Mouse (Mus musculus): ENCODE results near the gene Mgl2. TPM values are rescaled to one million over a fixed set of nuclear protein-coding genes. Genes with fewer than 3 reads are reported as not detected.
"Not testable (repeated sequence)": the region's sequence is repeated elsewhere in the genome, so short reads cannot be mapped to it uniquely, and the experiment has no call there.

Gene Mgl2
- total RNA-seq (2021) = 1 to 10 TPM in 1 of 2 experiments, under 1 TPM in 1; 0.72 to 1.4 TPM

DNA sequence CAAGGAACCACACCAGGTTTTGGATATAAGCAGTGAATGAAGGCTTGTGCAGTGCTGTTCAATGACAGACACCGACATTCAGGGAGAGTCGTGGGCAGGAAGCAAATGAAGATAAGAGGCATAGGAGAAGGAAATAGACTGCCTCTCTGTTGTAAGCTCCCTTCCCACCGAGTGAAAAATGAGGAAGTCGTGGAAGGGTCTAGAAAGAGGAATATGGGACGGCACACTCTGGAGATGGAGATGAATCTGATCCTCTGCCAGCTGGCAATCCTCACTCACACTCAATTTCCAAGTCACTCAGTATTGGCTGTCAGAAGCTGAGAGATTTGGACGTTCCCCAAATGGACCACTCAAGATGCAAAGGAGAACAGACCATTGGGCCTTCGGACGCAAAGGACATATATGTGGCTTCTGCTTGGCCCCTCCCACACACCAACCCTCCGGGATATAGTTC is at the start of gene Mgl2:
TSS of gene Mgl2 (plus strand) at position 404 of the 454 bp plus-strand sequence.
- intact Hi-C loops (cut with DNase I) = no loop called here
- no peak for DNase-seq (ENCODE audit: low spot score in 2 of 2)

DNA sequence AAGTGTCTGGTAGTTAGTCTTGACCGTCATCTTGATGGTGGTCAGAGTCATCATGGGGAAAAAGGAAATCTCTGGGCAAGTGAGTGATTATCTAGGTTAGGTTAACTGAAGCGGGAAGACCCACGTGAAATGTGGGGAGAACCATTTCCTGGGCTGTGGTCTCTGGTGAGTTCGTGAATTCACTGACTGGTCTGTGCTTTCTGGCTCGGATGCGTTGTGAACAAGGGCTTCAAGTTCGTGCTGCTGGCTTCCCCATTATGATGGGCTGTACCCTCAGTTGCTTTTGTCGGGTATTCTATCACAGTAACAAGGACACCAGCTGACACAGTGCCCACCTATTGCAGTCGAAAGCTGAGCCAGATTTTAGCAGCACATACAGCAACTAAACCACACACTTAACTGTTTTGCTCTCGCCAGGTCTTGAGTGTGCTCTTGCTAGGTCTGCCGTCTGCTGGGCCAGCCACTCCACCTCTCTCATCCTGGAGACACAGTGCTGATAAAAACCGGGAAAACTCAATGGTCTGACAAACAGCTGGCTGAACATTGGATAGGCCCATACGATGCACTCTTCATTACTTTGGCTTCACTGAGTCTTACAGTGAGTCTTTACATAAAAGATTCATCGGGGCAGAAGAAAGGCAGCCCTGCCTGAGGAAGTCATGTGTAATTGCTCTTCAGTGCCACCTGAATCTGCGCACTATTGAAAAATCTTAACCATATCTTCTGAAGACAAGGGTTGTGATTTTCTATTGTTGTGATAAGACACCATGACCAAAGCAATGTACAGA is 49.1 kb upstream of the Mgl2 start:
- intact Hi-C loops (cut with DNase I) = no loop called here
- DNase-seq (ENCODE audit: low spot score in 2 of 2) = no peak

DNA sequence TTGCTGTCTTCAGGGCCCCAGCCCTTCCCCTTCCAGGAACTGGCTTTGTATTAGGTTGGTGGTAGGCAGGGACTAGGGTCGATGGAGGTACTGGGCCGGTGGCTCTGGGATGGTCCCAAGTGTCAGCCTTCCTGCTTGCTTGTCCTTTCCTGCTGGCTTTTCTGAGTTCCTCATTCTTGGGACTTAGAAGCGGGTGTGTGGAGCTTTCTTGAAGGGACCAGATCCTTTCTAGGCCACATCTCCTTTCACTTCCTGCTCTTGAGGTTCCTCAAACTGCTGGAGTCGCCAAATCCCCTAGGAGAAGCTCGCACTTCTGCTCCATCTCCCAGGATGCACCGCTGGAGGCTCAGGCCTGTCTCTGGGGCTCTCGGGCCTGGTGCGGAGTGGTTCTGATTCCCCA is 45.6 kb upstream of the Mgl2 start:
- no peak for DNase-seq (ENCODE audit: low spot score in 2 of 2)
- intact Hi-C loops (cut with DNase I) = no loop called here

DNA sequence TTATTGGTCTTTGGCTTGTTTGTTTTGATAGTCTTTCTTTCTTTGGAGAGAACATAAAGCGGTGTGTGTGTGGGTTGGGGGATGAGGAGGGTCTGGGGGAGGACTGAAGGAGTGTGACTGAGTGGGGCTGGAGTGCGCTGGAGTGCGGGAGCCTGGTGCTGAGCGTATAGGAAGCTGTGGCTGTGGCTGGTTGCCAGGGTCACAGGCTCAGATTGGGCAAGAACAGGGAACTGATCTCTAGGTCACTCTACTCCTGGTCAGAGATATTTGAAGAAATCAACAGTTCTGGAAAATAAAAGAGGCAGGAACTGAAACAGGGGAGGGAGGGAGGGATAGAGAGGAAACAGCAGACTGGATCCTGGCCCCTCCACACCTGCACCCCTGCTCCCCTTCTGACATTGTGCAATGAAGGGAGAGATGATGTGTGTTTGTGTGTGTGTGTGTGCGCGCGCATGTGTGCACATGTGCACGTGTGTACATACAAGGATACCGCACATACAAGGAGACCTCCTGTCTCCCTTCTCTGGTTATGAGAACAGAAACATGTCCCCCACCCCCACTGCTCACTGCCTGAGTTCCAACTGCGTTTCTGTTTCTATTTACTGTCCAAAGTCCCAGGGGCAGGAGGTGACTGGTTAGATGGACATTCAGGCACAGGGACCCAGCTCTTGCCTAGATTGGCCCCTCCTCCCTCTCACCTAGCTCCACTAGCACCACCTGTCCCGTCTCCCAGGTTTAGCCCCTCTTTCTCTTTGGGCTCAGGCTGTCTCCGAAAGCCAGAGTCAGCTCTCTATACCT is 37.9 kb upstream of the Mgl2 start, which contains the start of gene Asgr2:
TSS of gene Asgr2 (plus strand) at position 659 of the 798 bp plus-strand sequence.
- no peak for DNase-seq (ENCODE audit: low spot score in 2 of 2)
- intact Hi-C loops (cut with DNase I) = no loop called here

DNA sequence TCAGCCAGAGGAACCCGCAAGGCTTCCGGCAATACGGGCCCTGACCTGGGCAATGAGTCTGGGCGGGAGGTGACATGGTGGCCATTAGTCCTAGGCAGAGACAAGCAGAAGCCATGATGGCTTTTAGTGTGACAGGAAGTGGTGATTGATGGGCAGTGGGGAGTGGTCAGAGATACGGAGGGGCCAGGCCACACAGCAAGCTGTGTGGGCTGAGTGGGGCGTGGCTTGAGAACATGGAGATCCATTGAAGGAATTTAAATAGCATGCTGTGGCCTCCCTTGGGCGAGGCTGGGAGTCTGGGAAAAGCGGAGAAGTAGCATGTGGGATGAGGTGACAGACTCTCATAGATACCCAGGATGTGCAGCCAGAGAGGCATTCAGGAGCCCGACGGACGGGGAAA is 32.7 kb upstream of the Mgl2 start:
- no peak for DNase-seq (ENCODE audit: low spot score in 2 of 2)
- intact Hi-C loops (cut with DNase I) = no loop called here

DNA sequence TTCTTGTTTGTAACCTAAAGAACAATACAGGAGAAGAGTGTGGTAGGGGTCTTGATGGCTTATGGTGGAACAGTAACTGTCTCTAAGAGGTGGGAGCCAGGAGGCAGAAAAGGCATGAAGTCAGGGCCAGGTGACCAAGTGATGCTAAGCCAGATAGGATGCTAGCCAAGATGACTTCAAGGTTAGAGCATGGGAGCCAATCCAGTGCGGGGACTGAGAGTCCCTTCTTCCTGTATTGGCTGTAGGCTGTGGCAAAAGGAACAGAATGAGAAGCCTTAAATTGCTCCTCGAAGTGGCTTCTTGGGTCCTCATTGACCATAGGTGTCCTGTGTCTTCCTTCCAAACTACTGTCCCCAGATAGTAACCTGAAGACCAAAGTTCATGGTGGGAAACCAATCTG is 31.0 kb upstream of the Mgl2 start:
- intact Hi-C loops (cut with DNase I) = no loop called here
- no peak for DNase-seq (ENCODE audit: low spot score in 2 of 2)

DNA sequence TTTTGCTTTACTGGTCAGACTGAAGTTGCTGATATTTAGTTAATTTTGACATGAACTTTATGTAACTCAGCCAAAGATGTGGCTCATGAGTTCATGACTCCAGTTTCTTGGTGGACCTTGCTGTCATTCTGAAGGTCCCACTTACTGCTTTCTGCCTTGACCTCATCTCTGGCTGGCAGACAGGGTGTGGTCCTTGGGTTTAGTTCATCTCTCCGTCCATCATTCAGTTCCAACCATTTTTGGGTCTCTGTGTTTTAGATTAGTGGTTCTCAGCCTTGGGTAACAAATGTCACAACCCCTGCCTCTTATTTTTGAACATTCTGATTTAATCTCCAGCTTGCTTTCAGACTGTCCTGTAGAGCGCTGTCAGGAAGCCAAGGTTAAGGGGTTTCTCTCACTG is 30.3 kb upstream of the Mgl2 start:
- intact Hi-C loops (cut with DNase I) = no loop called here
- no peak for DNase-seq (ENCODE audit: low spot score in 2 of 2)

DNA sequence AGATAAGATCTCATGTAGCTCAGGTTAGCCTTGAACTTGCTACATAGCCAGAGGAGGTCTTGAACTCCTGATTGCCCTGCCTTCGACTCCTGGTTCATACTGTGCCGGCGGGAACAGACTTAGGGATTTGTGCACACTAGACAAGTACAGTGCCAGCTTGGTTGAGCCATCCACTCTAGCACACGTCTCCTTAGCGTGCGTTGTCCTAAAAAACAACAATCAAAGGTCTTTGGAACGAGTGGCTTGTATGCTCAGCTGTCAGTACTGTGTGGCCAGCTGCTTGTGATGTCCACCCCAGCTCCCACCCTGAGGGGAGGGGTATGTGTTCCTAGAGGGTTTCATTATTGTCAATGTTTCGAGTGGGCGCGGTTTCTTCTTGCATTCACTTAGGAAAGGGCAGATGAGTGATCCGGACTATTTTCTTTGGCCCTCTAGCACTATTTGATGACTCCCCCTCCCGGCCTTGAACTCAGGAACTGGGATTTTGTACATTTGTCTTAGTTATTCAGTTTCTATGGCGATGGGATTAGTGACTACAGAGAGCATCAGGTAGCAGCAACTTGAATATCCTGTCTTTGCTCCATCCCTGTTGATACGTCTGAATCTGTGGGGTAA is 26.3 kb upstream of the Mgl2 start:
- intact Hi-C loops (cut with DNase I) = no loop called here
- DNase-seq (ENCODE audit: low spot score in 2 of 2) = no peak

DNA sequence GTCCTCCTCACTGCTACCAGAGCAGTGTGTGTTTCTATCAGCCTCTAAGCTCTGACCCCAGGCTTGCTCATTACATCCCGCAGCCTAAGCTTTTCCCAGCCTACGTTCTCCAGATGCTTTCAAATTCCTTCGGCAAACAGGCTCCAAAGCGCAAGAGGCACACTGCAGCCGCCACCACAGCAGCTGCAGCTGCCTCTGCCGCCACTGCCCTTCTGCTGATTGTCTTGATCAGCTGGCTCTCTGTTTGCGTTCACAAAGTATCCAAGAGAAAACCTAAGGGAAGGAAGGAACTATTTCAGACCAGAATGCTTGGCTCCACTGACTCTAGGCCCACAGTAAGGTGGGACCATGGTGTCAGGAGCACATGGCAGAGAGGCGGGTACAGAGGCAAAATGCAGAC is 23.0 kb upstream of the Mgl2 start:
- DNase-seq (ENCODE audit: low spot score in 2 of 2) = no peak
- intact Hi-C loops (cut with DNase I) = no loop called here

DNA sequence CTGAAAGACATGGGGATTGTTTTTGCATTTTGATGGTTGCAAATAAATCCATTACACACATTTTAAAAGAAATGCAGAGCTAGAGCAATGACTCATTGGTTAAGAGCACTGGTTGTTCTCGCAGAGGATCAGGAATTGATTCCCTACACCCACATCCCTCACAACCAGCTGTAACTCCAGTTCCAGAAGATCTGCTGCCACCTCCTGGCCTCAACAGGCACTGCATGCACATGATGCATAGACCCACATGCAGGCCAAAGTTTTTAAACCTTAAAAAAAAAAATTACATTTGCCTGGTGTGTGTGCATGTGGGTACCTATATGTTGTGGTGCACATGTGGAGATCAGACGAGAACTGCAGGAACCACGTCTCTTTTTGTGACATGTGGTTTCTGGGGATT is 20.0 kb upstream of the Mgl2 start:
- intact Hi-C loops (cut with DNase I) = no loop called here
- DNase-seq (ENCODE audit: low spot score in 2 of 2) = no peak

DNA sequence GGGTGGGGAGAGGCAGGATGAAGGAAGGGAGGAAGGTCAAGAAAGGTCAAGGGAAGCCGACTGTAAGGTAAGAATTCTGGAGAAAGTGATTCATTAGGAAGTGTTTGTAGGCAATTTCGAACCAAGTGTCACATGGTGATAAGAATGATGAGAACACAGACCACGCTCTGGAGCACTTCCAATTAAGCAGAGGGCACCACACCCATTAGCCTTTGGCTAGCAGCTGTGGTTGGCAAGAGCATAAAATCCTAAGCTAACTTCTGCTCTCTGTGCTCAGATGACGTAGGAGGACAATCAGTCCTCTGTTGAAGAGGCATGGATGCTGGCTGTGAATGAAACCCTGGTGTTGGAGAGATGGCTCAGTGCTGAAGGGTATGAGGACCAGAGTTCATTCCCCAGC is 15.6 kb upstream of the Mgl2 start:
- no peak for DNase-seq (ENCODE audit: low spot score in 2 of 2)
- intact Hi-C loops (cut with DNase I) = no loop called here

DNA sequence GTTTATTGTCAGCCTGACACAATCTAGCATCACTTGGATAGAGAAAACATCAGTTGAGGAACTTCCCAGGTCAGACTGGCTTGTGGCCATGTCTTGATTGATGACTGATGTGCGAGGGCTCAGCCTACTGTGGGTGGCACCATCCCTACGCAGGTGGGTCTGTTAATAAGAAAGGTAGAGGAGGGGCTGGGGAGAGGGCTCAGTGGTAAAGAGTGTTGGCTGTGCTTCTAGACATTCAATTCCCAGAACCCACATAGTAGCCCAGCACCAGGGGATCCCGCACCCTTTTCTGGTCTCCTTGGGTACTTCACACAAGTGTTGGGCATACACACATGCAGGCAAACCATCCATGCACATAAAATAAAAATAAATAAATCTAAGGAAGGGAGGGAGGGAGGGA is 14.2 kb upstream of the Mgl2 start:
- intact Hi-C loops (cut with DNase I) = no loop called here
- DNase-seq (ENCODE audit: low spot score in 2 of 2) = no peak

DNA sequence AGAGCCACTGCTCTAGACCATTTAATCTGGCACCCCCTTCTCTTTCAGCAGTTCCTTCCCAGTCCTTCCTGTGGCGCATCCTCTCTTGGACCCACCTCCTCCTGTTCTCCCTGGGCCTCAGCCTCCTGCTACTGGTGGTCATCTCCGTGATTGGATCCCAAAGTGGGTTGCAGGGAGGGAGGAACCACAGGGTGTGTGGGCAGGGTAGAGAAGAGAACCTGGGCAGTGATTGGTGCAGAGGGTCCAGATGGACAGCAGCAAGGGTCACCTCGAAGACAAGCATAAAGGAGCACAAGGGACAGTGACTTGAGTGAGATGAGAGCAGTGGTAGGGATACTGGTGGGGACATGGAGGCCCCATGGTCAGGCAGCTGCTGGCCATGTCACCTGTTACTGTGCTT is 4.9 kb downstream of the Mgl2 start:
- intact Hi-C loops (cut with DNase I) = not testable (repeated sequence)

DNA sequence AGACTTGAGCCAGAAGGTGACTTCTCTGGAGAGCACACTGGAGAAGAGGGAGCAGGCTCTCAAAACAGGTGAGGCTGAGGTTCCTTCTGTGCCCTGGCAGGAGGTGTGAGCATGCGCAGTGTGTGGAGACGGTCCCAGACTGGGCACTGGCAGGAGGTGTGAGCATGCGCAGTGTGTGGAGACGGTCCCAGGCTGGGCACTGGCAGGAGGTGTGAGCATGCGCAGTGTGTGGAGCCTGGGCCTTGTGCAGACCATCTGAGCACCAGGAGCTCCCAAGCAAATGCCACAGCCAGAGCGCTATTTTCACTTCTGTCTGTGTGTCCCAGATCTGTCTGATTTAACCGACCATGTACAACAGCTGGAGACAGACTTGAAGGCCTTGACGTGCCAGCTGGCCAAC is 5.8 kb downstream of the Mgl2 start:
- DNase-seq (ENCODE audit: low spot score in 2 of 2); intact Hi-C loops (cut with DNase I): not testable (repeated sequence)

More for the DNA sequence above, 4.9 kb downstream of the Mgl2 start:
- not testable (repeated sequence) for DNase-seq (ENCODE audit: low spot score in 2 of 2)

DNA sequence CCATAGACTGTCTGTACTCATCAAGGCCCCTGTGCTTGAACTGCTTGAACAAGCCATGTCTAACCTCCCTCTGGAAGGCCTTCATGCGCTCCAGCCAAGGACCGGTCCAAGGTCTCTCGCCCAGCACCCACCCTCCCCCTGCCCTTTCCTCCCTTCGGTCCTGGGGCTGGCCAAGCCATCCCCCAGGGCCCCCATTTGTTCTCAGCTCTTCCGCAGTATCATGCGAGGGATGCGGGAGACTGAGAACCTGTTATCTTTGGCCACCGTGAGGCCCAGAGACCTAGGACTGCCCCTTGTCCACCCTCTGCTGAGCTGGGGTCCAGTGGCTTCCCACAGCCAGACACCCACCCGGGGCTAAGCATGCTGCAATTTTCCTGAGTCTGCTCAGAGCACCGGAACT is 9.0 kb downstream of the Mgl2 start:
- DNase-seq (ENCODE audit: low spot score in 2 of 2) = no peak
- intact Hi-C loops (cut with DNase I) = no loop called here

DNA sequence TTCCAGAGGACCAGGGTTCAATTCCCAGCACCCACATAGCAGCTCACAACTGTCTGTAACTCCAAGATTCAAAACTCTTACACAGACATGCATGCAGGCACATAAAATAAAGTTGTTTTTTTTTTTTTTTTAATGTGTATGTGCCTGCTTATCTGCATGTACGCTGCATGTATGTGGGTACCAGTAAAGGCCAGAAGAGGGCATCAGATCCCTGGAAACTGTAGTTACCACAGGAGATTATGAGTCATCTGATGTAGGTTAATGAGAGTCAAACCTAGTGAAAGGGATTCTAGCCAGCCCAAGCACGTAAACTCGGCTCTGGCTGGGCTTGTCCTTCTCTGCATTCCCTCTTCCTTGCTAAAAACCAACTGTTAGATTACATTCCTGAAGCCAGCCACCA is 20.9 kb downstream of the Mgl2 start:
- intact Hi-C loops (cut with DNase I) = no loop called here
- no peak for DNase-seq (ENCODE audit: low spot score in 2 of 2)

DNA sequence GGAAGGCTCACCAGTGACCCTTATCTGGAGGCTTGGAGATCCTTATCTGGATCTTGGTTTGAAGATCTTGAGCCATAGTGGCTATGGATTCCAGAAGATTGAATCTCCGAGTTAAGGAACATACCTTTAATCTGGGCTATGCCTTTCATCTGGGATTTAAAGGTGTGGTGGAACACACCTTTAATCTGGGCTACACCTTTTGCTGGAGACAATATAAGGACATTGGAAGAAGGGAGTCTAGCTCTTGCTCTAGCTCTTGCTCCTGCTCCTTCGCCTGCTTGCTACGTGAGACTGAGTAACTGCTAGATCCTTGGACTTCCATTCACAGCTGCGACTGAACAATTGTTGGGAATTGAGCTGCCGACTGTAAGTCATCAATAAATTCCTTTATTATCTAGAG is 25.8 kb downstream of the Mgl2 start, which contains the start of gene Clec10a:
TSS of gene Clec10a (plus strand) at position 301 of the 400 bp plus-strand sequence.
- intact Hi-C loops (cut with DNase I); DNase-seq (ENCODE audit: low spot score in 2 of 2): not testable (repeated sequence)

DNA sequence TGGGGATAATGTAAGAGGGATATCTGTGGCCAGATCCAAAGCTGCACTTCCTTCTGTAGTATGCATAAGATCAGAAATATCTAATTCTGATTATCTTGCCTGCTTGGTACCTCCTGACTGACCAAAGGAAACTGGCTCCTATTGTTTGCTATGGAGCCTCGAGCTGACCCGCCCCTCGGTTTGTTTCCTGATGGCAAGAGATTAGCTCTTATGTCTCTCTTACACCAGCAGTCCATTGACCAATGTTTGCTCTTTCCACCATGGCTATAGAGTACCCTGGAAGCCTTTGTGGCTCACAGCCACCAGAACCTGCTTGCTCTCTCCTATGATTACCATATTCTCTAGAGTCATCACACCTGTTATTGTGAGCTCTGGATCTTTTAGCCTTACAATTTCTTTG is 32.2 kb downstream of the Mgl2 start:
- intact Hi-C loops (cut with DNase I) = no loop called here
- DNase-seq (ENCODE audit: low spot score in 2 of 2) = no peak

DNA sequence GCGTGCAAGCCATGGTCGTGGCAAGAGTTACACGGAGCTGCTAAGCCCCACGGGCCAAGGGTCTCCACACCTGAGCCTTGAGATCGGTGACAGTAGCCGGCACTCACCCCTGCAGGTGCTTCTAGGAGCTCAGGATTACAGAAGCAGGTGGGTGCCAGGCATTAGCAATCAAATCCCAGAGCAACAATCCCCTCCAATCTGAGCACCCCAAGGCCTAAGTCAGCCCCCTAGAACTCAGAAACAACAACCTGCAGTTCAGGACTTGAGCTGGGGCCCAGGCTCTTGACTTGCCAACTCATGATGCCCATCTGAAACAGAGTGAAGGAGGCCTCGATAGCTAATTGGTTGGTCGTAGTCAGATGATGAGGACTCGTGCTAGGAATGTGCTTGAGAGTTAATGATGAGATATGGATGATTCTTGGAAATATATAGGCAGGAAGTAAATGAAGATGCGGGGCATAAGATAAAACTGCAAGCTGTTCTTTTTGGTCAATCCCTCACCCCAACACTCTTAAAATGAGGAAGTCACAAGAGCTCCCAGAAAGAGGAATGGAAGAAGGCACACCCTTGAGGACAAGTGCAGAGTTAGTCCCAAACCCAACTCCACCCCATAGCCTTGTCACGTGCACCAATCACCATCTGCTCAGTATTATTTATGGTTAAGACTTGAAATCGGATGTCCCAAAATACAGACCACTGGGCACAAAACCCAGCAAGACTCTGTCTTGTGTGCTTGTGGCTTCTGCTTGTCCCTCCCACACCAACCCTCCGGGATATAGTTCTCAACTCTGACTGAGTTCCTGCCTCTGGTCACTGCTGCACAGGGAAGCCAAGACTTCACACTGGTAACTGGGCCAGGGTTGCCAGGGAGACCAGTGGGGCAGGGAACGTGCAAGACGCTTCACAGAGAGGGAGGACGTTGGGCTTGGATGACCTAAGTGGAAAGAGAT is 36.1 kb downstream of the Mgl2 start:
- no peak for DNase-seq (ENCODE audit: low spot score in 2 of 2)
- intact Hi-C loops (cut with DNase I) = no loop called here

Data from left cerebral cortex, postnatal 36 days (tissue).